Mouse (Mus musculus) thymus, adult 2 months (tissue): ENCODE data around the gene Dek.

Experiments
- CTCF ChIP-seq: fragments of 200-500 bp; IDR thresholded peaks from 2 replicates; pipeline ENCODE4 v1.5.1; 2012; ENCODE audit warnings: mild to moderate bottlenecking, control low read depth, low read length, moderate library complexity, borderline replicate concordance; ENCODE audit not compliant: control insufficient read depth, poor library complexity, insufficient read depth; ENCODE audit errors: extremely low read depth
- POLR2A ChIP-seq: fragments of 200-500 bp; IDR thresholded peaks from 2 replicates; pipeline ENCODE4 v1.6.1; 2012; ENCODE audit warnings: mild to moderate bottlenecking, low read length, control low read depth, moderate library complexity; ENCODE audit not compliant: control insufficient read depth, poor library complexity, insufficient read depth; ENCODE audit errors: extremely low read depth

DNA sequence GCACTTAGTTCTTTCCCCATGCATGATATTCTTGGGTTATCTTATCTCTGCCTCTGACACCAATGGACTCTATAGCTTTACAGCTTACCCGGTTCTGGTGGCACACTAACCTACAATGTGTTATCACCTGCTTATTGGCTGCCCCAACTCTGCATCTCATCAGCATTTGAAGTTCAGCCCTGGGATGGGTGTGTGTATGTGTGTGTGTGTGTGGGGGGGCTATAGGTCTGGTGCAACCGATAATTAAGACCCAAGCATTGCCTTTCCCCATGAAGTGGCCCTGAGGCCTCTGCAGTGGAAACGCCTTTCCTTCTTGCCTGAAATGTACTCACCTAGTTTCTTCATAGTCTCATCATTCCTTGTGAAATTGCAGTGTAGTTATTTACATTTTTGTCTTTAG is 10.0 kb upstream of the Dek start:
- no peak for TF ChIP-seq CTCF
- no peak for TF ChIP-seq POLR2A
